Mouse (Mus musculus): ENCODE data around the gene Nab1. TPM values are rescaled to one million over a fixed set of nuclear protein-coding genes. Genes with fewer than 3 reads are reported as not detected.
"Not testable (repeated sequence)": the region's sequence is repeated elsewhere in the genome, so short reads cannot be mapped to it uniquely, and the experiment has no call there.

Gene Nab1
- total RNA-seq (2021), result 10 to 100 TPM; 19.8 to 22.7 TPM
- long read RNA-seq, experiment 1, transcript Nab1-201 (8 exons, 3,874 nt), result major isoform, 28 of 50 reads
- long read RNA-seq, experiment 1, partial matches to known transcripts, result 3 of 50 reads
- long read RNA-seq, experiment 1, other reads (novel, unspliced or antisense), result 19 of 50 reads
- long read RNA-seq, experiment 2, transcript Nab1-201 (8 exons, 3,874 nt), result major isoform, 35 of 39 reads
- long read RNA-seq, experiment 2, partial matches to known transcripts, result 2 of 39 reads
- long read RNA-seq, experiment 2, other reads (novel, unspliced or antisense), result 2 of 39 reads

DNA sequence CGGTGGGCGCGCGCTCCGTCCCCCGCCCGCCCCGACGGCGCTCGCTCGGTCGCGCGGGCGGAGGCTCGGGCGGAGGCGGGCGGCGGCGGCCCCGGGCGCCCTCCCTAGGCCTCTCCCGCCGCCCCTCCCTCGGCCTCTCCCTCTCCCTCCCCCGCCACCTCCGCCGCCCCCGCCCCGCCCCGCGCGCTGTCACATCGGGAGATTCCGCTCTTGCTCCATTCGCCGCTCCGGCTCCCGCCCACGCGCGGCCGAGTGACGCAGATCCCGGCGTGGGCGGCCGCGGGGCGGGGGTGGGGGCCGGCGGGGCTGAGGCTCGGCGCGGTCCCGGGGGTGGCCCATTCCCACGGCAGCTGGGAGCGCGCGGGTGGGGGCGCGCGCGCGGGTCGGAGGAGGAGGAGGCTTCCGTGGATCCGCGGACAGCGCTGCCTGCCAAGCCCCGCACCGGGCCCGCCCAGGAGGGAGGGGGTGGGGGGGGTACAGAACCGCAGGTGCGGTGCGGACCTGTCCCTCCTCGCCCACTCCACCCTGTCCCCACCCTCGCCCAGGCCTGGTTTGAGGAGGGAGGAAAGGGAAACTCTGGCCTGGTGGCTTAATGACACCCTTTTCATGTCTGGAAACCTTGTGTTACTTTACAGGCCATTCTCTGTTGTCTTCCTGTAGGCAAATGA is at the start of gene Nab1:
Nab1 (minus strand) TSS at position 366 of the 668 bp plus-strand sequence.
- DNase-seq, result peak; percentile 76

DNA sequence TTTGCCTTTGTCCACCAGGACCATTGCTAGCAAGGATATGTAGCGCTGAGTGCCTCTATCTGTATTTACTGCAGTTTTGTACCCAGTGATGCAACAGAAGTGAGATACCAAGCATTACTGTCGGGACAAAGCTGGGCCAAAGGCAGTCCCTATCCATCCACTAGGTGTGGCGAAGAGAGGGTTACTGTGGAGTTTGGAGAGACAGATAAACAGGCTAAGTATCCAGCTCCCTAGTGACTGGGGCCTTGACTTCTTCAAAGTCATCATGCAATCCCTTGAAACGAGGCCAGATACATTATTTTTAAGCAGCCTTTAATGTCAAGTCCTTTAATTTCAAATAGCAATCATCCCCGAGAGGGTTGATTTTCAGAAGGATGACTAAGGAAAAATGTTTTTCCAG is 47.0 kb upstream of the Nab1 start:
- DNase-seq, result no peak

DNA sequence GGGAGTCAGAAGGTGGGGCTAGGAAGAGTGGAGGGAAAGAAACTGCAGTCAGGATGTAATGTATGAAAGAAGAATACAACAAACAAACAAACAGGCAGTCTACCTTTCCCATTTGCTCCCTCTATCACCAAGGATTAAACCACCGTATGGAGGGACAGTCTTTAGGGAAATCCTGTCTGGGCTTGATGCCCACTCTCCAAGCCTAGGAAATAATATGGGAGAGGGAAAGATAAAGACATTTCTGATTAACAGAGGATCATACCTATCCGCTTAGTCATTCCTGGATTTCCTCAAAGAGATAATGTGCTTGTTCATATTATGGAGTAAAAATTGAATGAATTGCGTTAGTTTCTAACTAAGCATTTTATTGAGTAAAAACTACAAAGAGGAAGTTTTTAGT is 46.3 kb upstream of the Nab1 start:
- DNase-seq, result no peak

DNA sequence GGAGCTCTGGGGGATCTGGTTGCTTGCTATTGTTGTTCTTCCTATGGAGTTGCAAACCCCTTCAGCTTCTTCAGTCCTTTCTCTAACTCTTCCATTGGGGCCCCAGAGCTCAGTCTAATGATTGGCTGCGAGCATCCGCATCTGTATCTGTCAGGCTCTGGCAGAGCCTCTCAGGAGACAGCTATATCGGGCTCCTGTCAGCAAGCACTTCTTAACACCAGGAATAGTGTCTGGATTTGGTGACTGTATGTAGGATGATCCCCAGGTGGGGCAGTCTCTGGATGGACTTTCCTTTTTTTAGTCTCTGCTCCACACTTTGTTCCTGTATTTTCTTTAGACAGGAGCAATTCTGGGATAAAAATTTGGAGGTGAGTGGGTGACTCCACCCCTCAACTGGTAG is 39.6 kb upstream of the Nab1 start:
- DNase-seq, result not testable (repeated sequence)

DNA sequence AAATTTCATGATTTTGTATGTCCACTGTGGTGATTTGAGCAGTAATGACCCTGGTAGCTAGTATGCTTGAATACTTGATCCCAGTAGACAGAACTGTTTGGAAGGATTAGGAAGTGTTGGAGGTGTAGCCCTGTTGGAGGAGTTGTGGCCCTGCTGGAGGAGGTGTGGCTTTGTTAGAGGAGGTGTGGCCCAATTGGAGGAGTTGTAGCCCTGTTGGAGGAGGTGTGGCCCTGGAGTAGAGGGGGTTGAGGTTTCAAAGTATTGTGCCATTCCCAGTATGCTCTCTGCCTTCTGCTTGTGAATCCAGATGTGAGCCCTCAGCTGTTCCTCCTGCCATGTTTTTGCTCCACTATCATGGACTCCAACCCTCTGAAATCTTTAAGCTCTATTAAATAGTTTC is 29.5 kb upstream of the Nab1 start:
- no peak for DNase-seq

DNA sequence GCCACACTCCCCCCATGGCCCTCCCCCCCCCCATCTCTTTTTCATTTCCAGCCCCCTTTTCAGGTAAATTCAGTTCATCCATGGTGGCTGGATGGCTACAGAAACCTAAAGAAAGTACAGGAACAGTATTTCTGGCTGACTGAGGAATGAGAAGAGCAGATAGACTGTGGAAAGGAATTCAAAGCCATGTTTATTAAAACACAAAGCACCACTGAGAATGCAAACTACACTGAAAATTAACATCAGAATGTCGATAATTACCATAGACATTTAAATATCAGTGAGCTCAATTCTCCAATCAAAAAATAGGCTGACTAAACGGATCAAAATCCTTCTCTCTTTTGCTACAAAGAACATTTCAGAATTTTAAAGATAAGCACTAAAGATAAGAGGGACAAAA is 27.2 kb upstream of the Nab1 start:
- DNase-seq, result no peak

DNA sequence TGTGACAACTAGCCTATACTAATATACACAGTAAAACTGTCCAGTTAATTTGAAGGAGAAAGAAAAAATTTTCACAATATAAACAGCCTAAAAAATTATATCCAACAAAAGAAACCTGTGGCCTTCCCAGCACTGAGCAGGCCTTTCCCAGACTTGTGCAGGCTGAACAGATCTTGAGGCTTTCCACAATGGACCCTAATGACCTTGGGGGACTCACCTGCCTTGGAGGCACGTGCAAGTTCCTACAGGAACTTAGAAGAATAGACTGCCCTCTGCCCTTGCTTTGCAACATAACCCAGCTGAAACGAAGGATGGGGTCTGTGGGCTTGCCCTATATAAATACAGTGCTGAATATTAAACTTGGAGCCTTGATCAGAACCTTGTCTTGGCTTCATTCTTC is 26.8 kb upstream of the Nab1 start:
- DNase-seq, result no peak

DNA sequence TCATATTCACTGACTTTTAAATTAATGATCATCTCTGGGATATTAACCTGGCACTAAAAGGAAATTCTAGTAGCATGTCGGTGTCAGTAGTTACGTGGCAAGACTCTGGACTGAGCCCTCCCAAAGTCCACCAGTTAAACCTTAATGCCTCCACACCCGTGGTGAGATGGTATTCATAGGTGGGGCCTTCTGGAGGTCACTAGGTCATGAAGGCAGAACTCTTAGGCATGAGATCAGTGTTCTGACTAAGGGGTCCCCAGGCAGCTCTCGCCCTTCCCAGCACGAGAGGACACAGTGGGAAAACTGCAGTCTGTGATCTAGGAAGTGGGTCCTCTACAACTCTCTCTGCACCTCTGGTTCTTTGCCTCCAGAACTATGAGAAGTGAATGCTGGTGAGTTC is 24.2 kb upstream of the Nab1 start:
- no peak for DNase-seq

DNA sequence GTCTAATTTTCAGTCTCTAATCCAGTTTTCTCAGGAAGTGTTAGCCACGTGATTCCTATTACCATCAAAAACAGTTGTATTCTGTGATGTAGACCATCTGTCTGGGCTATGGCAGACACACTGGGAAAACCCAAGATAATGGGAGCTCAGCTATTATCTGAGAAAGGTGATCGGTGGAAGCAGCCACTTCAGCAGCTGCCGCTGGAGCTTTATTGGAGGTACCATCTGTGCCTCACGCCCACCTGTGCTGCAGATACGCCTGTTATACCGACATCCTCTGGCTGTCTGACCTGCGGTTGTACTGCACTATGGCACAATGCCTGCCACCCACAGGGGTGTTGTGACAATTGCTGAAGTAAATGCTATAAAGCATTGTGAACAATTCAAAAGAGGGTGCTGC is 23.7 kb upstream of the Nab1 start:
- DNase-seq, result no peak

DNA sequence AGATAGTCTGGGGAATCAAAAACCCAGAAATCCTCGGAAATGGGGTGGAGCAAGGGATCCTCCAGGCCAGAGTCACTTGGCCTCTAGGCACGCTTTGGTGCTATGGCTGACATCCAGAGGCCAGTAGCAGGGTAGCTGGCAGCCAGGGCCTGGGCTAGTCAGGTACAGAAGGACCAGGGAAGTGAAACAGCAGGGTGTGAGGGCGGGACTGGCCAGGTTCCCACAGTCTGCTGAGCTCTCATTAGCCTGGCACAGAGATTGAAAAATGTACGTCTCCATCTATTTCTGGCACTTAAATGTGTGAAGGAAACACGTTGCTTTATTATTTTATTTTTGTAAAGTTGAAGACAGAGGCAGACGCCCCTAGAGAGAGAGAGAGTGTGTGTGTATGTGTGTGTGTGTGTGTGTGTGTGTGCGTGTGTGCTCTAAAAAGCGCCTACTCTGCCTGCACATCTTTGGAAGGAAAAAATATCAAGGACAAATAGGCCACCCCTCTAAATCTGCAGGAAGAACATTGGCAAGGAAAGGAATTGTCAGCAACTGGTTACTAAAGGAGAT is 21.0 kb upstream of the Nab1 start:
- DNase-seq, result no peak

DNA sequence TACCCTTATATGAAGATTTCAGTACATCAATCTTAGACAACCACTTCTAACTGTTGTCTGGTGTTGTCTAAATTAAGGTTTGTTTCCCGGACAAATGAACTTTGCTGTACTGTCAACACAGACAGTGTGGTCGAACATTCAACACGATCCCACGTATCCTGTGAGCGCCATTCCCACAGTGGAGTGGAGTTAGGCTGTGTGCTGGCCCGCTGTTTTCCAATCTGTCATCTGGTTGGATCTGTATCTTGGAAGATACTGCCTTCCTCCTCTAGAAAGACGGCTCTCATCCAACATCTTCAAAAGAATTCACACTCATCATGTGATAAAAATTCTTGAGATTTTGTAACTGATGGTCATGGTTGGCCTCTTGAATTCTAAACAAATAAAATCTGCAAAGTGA is 19.7 kb upstream of the Nab1 start:
- no peak for DNase-seq

DNA sequence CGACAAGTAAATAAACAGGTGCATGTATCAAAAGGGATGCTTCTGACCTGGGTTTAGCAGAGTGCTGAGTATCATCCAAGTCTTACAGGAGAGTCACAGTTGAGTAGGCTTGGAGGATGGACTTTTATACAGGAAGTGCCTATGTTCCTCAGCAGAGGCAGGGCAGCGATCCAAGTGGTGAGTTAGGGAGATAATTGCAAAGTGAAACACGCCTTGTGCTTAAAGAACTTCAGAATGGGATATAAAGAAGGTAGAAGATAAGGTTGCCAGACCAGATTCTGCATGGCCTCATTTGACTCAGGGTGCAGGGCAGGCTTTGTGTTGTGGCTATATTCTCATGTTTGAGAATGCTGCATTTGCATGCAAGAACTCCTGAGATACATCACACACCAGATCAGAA is 14.8 kb upstream of the Nab1 start:
- no peak for DNase-seq

DNA sequence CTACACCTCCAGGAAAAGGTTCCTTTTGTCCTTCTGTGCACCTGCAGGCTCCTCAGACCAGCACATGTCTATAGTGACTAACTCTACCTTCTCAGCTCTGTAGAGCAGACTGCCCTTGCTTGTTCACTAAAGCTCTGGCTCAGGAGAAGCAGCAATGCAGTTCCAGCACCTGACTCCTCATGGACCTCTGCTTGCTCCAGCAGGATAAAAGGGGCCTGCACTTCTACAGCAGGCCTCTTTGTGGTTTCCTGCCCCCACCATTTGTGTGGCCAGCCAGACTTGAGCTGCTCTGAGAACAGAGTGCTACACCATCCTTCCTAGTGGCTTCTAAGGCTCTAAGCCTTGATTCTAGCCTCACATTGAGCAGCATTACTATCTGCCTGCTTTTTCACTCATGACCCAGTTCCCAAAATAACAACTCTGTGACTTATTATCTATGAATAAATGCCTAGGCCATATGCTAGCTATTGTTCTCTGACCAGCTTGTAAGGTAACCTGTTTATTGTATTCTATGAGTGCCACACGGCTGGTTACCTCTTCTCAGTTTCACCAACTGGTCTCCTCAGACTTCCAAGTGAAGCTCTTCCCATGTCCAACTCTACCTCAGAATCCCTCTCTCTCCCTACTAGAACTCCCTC is 11.4 kb upstream of the Nab1 start:
- no peak for DNase-seq

DNA sequence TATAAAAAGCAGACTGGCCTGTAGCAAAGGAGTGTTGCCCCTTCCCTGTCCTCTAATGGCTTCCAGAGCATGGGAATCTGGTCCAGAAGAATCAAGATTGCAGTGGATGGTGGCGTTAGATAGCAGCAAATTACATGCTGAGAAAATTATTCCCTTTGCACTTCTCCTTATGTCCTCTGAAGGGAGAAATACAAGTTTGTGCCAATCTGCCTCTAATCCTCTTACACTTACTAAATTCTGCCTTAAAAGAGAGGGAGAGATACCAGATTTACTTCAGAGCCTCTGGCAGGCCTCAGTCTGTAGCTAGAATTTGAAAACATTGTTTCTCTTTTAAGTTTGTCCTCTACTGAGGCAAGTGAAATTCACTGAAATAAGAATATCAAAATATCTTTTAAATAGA is 5.7 kb upstream of the Nab1 start:
- no peak for DNase-seq

DNA sequence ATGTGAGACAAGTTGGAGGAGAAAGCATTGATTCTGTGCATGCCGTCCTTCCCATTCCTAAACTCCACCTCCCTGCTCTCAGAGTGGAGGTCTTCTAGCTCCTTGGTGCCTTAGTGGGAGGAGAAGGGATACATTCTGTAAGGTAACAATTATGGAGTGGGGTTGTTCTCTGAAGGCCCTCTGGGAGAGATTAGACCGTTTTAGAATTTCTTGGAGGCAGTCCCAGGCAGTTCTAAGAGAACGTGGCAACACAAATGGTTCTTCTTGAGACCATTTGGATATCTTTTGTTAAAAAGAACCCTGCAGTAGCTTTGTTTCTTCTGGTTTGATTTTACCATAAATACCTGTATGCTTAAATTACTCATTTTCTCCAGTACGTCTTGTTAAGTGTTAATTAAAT is 1.8 kb upstream of the Nab1 start:
- DNase-seq, result no peak

DNA sequence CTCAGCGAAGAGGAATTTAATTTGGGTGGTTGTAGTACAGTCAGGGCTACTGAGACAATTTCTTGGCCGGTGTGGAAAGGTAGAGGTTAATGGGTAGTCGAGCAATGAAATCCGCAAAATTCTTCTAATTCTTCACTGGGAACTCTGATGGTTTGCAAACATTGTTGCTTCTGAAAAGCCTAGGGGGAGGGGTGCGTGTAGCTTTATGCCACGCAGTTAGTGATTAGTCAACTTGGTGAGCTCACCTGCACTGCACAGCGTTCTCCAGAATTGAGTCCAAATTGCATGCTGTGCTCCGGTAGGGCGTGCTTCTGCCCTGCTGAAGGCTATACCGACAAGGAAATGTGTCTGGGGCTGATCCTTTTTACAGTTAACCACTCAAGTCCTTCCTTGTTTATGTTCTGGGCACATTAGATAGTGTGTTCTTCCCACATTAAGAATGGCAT is 1.2 kb upstream of the Nab1 start:
- no peak for DNase-seq

DNA sequence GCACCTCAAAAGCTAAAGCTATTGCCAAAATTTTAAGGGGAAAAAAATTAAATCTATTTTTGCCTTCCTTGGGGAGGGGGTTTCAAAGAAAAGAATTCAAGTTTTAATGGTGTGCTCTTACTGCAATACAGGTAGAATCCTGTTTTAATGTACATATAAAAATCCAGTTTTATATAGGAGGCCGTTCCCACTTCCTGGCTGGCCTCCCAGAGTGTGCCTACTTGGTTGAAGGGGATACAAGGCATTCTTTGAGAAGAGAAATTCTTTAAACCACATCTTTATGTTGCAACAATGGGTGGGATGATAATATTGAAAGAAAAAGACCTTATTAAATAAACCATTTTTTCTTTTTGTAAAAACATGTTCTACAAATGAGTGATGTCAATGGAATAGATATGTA is 611 bp upstream of the Nab1 start:
- no peak for DNase-seq

DNA sequence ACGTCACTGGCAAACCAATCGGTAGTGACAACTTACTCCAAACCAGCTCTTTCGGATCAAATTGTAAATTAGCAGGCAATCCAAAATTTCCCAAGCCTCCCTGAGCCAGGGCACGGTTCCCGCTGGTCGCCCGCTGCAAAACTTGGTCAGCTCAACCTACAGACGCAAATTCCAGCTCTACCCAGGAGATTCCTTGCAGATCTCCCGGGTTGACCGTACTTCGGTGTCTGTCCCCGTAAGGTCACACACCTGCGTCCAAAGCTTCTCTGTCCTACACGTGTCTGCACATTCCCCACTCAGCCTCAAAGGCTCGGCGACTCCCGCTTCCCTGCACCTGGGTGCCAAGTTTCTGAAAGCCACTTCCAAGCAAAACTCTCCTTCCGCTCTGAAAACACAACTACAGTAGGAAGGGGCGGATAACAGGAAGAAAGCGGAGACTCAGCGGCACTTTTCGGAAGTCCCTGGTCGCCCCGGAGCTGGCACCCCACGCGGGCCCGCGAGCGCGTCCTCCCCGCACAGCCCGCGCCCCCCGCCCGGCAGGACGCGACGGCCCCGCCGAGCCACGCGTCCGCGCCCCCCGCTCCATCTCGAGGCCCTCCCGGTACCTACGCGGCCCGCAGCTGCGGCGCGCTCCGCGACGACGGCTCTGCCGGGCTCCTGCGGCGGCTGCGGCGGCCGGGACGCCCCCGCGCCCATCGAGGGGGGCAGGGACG is 722 bp downstream of the Nab1 start:
- peak; percentile 51 for DNase-seq

DNA sequence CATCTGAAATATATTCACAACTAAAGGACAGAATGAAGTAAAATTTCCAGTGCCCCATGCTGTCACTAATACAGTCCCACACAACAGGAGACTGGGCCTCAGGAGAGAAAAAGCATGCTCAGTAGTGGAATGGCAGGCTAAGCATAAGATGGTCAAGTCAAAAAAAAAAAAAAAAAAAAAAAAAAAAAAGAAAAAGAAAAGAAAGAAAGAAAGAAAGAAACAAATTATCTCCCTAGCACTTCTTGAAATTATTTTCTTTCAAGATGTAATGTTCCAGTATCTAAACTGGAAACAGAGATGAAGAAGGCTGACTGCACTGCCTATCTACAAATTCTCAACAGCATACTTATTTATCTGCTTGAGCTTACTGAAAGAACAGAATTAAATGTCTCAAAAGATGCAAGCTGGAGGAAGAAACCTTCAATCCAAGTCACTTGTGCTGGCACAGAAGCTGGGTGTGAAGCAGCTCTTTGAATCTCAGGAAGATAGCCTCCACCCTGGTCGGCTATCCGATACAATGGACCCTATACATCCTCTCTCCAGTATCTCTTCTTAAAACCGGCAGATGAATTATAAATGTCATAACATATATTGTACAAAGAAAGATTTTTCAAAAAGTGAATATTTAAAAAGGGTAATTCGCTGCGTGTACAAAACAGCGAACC is 1.6 kb downstream of the Nab1 start:
- no peak for DNase-seq

DNA sequence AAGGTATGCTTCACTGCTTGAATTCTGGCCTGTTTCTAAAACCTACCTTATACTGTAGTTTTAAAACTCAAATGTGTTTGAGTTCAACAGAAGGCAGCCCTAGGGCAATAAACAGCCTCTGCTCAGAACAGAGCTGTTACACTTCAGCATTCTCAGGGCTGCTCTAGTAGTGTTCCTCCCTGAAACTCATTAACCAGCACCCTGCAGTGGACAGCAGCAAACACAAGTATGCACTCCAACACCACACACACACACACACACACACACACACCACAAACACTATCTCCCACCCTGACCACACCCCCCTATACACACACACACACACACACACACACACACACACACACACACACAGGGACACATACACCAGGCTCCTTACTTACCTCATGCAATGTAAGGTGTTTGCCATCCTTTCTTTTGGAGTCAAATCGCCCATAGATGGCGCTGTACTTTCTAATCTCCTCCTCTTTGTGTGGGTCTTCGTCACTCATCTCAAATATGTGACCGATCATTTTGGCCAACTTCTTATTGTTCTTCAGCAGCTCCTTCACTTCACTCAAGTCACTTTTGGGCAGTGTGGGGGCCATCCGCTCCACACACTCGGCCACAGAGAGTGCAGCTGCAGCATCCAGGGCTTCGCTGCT is 10.8 kb downstream of the Nab1 start:
- no peak for DNase-seq

DNA sequence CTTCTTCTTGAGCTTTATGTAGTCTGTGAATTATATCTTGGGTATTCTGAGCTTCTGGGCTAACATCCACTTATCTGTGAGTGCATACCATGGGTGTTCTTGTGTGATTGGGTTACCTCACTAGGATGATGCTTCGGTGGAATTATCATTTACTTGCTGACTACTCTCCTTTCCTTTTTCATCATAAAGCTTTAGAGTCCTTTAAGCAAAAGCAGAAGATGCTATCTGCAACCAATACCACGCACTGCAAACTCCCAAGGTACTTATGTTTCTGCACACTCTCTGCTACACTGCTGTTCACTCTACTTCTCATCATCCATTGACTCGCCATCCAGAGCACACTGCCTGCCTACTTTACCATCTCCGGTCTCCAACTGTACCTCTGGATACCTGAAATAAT is 15.5 kb downstream of the Nab1 start:
- DNase-seq, result no peak

DNA sequence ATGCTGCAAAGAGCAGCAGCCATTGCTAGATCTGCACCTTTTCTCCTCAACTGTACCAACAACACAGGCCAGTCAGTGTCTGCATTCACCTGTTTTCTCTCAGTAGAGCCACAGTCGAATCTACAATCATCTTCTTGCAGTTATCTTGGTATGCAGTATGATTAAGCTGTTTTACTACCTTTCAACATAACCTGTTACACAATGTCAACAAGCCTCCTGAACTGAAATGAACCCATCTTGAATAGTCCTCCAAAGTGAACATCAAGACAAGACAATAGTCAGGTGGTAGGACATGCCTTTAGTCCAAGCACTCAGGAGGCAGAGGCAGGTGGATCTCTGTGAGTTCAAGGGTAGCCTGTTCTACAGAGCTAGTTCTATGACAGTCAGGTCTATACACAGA is 26.2 kb downstream of the Nab1 start:
- DNase-seq, result no peak
